Mouse (Mus musculus) ES-E14 (cell line): ENCODE data around the gene Borcs7.

Experiments
- CHD2 ChIP-seq: IDR thresholded peaks from 2 replicates; pipeline ENCODE4 v1.6.1; 2014; ENCODE audit warnings: mild to moderate bottlenecking, low read depth, low read length, inconsistent platforms
- HCFC1 ChIP-seq: IDR thresholded peaks from 2 replicates; pipeline ENCODE4 v1.6.1; 2012; ENCODE audit warnings: low read length, inconsistent platforms, borderline replicate concordance; ENCODE audit not compliant: insufficient read depth
- ZC3H11A ChIP-seq: IDR thresholded peaks from 2 replicates; pipeline ENCODE4 v1.6.1; 2012; ENCODE audit warnings: low read depth, mild to moderate bottlenecking, inconsistent platforms, low read length, borderline replicate concordance

DNA sequence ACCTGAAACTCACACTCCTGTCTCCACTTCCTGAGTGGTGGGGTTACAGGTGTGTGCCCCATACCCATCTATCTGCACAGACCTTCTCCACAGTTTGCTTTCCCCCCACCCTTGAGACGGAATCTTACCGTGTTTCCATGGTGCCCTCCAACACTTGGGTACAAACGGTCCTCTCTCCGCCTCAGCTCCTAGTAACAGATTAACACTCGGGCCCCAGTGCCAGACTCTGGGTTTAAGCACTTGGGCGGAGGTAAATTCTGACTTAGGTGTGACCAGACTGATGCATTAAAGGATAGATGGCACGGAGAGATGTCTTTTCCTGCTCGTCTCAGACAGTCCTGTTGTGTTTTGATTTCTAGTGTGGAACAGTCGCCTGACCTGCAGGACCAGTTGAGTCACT lies 11.4 kb downstream of the Borcs7 start:
- TF ChIP-seq CHD2 (no peak), HCFC1 (no peak), ZC3H11A (no peak)
